Mouse (Mus musculus) ES-E14 (cell line): ENCODE data around the gene Slx4ip. TPM values are rescaled to one million over a fixed set of nuclear protein-coding genes. Genes with fewer than 3 reads are reported as not detected.

Experiments
- DNase-seq: peaks from one replicate; pipeline ENCODE4 v3.0.0-alpha.2; 2013; ENCODE audit warnings: low read depth, low spot score
- H3K27ac ChIP-seq: 2 replicates; pipeline ENCODE4 v1.5.1; 2012; ENCODE audit warnings: low read depth, mild to moderate bottlenecking, low read length, moderate library complexity, mixed read lengths; ENCODE audit not compliant: poor library complexity, insufficient read depth, severe bottlenecking
- H3K36me3 ChIP-seq: 2 replicates; pipeline ENCODE4 v1.6.1; 2012; ENCODE audit warnings: mild to moderate bottlenecking, low read length, moderate library complexity, mixed read lengths; ENCODE audit not compliant: control insufficient read depth, poor library complexity, insufficient read depth, severe bottlenecking
- H3K4me1 ChIP-seq, 2 experiments: fragments of 150-350 bp in 1 of 2; sonication (generic) in 1 of 2; 2 replicates each; pipeline ENCODE4 v1.6.1; 2012; ENCODE audit warnings: low read length in 2 of 2, mild to moderate bottlenecking in 1 of 2, mixed read lengths in 1 of 2; ENCODE audit not compliant: control insufficient read depth in 2 of 2, insufficient read depth in 2 of 2, poor library complexity in 1 of 2
- H3K4me3 ChIP-seq, 2 experiments: fragments of 150-350 bp in 1 of 2; sonication (generic) in 1 of 2; 2 replicates each; pipeline ENCODE4 v1.5.1; 2012; ENCODE audit warnings: low read length in 2 of 2, low read depth in 1 of 2, mild to moderate bottlenecking in 1 of 2, mixed read lengths in 1 of 2; ENCODE audit not compliant: insufficient read depth in 1 of 2, poor library complexity in 1 of 2, severe bottlenecking in 1 of 2
- H3K9ac ChIP-seq: 2 replicates; pipeline ENCODE4 v1.6.1; 2012; ENCODE audit warnings: low read depth, mild to moderate bottlenecking, low read length, mixed read lengths; ENCODE audit not compliant: poor library complexity, insufficient read depth, severe bottlenecking
- H3K9me3 ChIP-seq: fragments of 150-350 bp; sonication (generic); 2 replicates; pipeline ENCODE4 v1.6.1; 2012; ENCODE audit warnings: low read depth, mild to moderate bottlenecking, low read length; ENCODE audit not compliant: control insufficient read depth, insufficient read depth
- CHD2 ChIP-seq: IDR thresholded peaks from 2 replicates; pipeline ENCODE4 v1.6.1; 2014; ENCODE audit warnings: mild to moderate bottlenecking, low read depth, low read length, inconsistent platforms
- HCFC1 ChIP-seq: IDR thresholded peaks from 2 replicates; pipeline ENCODE4 v1.6.1; 2012; ENCODE audit warnings: low read length, inconsistent platforms, borderline replicate concordance; ENCODE audit not compliant: insufficient read depth
- MAFK ChIP-seq: IDR thresholded peaks from 2 replicates; pipeline ENCODE4 v1.6.1; 2014; ENCODE audit warnings: mild to moderate bottlenecking, low read depth, low read length, inconsistent platforms; ENCODE audit not compliant: insufficient read depth
- ZC3H11A ChIP-seq: IDR thresholded peaks from 2 replicates; pipeline ENCODE4 v1.6.1; 2012; ENCODE audit warnings: low read depth, mild to moderate bottlenecking, inconsistent platforms, low read length, borderline replicate concordance
- ZNF384 ChIP-seq: IDR thresholded peaks from 2 replicates; pipeline ENCODE4 v1.6.1; 2012; ENCODE audit warnings: low read depth, low read length, inconsistent platforms
- in situ Hi-C, 2 experiments: fragments of 600-800 bp; cut with MboI; formaldehyde crosslinking; loops; one replicate each; pipeline ENCODE4 v1.15.1; 2025; ENCODE audit warnings: low sequenced_read_pairs in 2 of 2, inconsistent platforms in 1 of 2; ENCODE audit not compliant: unreplicated experiment in 2 of 2
- total RNA-seq: library from RNA; depleted of rRNA; stranded (reverse); fragments of 300-350 nt; gene quantifications from 2 replicates; pipeline ENCODE4 v1.2.3, GENCODE M21; 2012

The Slx4ip gene
- total RNA-seq, 1 experiment, result 8.1 TPM

DNA sequence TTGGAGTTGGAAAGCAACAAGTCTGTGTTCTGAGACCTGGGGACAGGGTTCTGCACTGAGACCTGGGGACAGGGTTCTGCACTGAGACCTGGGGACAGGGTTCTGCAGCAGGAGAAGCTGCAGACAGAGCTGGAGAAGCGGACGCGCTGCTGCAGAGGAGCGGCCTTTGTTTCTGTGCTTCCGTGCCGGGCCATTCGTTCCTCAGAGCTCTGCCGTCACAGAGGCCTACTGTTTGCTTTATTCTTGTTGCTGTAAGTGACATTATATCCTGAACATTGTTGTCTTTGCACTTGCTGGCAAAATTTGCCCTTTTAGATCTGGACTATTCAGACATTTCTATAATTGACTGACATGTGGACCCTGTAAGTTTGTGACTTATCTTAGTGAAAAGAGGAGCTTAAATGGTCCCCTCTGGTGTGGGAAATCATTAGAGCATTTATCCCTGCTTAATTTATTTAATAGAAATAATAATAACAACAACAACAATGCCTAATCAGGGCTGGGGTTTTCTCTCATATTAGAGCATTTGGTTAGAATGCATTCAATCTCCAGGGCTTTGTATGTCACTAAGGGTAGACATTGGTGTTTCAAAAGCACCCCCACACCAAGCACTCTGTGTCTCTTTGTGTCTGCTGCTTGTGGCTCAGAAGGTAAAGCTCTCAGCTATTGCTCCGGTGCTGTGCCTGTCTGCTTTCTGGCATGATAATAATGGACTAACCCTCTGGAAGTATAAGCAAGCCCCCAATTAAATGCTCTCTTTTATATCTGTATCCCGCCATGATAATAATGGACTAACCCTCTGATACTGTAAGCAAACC is 90.3 kb downstream of the Slx4ip start:
- Histone ChIP-seq H3K4me1 (no peaks in the 10 kb centered on the region; a peak in 1 of 4 replicates), H3K36me3 (no peaks in the 10 kb centered on the region), H3K9me3 (no peaks in the 10 kb centered on the region; the same call in 1 of the 2 replicates), H3K27ac (no peak overlapping the region), H3K9ac (no peak overlapping the region), H3K4me3 (no peak overlapping the region)
- DNase-seq, result no peak
- no peak for TF ChIP-seq CHD2
- TF ChIP-seq ZC3H11A, result no peak
- TF ChIP-seq ZNF384, result no peak
- no peak for TF ChIP-seq HCFC1
- TF ChIP-seq MAFK, result no peak
- in situ Hi-C loops, result no loop called here

DNA sequence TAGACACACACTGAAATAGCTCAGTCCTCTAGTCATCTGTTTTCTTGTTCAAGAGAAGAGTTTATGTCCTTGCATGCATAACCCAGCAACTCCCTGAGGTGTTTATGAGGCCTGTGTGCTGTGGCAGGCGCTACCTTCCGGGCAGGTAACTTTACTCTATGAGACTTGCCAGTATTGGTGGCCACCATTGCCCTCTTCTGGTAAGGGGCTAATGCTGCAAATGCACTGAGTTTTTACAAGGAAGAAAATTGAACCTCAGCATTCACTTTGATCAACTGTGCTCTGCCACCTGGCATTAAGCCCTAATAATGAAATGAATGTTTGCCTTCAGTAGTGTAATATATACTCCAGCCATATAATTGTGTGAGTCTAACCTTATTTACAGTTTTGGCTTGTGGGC is 92.9 kb downstream of the Slx4ip start:
- no peak for DNase-seq
- TF ChIP-seq ZNF384 (no peak), ZC3H11A (0 out of 2 replicates have a peak, but pooled peaks have one; percentile 14)
- Histone ChIP-seq H3K27ac (no peak overlapping the region), H3K9me3 (no peaks in the 10 kb centered on the region; the same call in 1 of the 2 replicates), H3K4me3 (no peak overlapping the region), H3K4me1 (no peaks in the 10 kb centered on the region), H3K36me3 (no peaks in the 10 kb centered on the region), H3K9ac (no peak overlapping the region)
- in situ Hi-C loops, result no loop called here

DNA sequence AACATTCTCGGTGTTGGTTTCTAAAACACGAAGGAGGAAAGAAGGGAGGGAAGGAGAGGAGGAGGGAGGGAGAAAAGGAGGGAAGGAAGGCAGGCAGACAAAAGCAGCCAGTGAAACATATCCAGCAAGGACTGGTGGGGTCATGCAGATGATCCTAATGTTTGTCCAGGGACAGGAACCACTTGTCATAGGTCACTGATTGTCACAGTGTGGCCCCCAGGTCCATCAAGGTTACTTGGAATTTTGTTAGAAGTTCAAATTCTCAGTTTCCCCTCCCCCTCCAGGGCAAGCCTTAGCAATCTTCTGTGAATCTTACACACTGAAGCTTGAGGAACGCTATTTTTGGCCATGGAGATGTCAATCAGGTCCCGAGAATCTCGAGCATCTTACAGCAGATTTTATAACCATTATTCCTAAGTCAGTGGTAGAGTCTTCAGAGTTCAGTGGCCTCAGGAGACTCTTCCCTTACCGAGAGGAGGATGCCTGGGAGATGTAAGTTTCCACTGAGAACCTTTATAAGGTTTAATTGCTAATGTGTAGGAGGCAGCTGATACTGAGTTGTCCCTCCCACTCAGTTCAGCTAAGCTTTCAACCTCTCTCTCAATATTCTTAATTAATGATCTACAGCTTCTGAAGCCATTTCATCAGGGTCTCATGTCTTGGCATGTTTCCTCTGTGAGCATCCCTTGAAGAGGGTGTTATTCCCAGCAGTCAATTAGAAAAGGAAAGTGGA is 95.1 kb downstream of the Slx4ip start:
- no peaks in the 10 kb centered on the region; the same call in 1 of the 2 replicates for H3K9me3 ChIP-seq
- in situ Hi-C loops, result no loop called here
- no peaks in the 10 kb centered on the region for H3K36me3 ChIP-seq
- no peak overlapping the region for H3K4me3 ChIP-seq
- no peak overlapping the region for H3K27ac ChIP-seq
- no peak for TF ChIP-seq HCFC1
- no peak for TF ChIP-seq ZNF384
- no peak for TF ChIP-seq ZC3H11A
- no peak for TF ChIP-seq CHD2
- no peak for TF ChIP-seq MAFK
- no peak overlapping the region for H3K9ac ChIP-seq
- H3K4me1 ChIP-seq, result no peaks in the 10 kb centered on the region
- no peak for DNase-seq

GRCm38 (mm10) chr2:136993116-136993515 is 102.1 kb downstream of the Slx4ip start:
- Histone ChIP-seq H3K27ac (no peak overlapping the region), H3K36me3 (no peaks in the 10 kb centered on the region), H3K9ac (no peak overlapping the region), H3K4me1 (no peaks in the 10 kb centered on the region), H3K4me3 (no peak overlapping the region), H3K9me3 (no peaks in the 10 kb centered on the region)
- TF ChIP-seq CHD2 (no peak), HCFC1 (no peak)
- DNase-seq, result no peak
- in situ Hi-C loops, result no loop called here
